Mouse (Mus musculus): ENCODE results near the gene Uso1.

DNA sequence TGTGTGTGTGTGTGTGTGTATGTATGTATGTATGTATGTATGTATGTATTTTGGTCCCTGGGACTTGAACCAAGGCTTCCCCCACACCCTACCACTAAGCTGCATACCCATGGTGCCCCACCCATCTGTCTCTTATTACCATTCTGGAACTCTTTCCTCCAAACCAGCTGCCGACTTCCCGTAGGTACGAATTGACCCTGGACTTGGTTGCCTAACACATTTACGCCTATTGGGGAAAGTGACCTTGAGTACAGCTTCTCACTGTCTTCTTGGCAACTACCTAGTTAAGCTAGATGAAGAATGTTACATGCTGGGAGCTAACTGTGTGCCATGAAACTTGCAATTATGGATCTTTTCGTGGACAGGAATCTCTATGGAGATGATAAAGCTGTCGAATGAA lies 68.4 kb downstream of the Uso1 start:
- TF ChIP-seq HCFC1 (IDR thresholded peaks at IDR 0.05; ENCODE audit: borderline replicate concordance, insufficient read depth, low read length) (no peak), ZC3H11A (IDR thresholded peaks at IDR 0.05; ENCODE audit: borderline replicate concordance, low read depth, low read length) (no peak), CHD2 (IDR thresholded peaks at IDR 0.05; ENCODE audit: low read depth, low read length) (no peak), MAFK (IDR thresholded peaks at IDR 0.05; ENCODE audit: insufficient read depth, low read depth, low read length) (no peak), ZNF384 (IDR thresholded peaks at IDR 0.05; ENCODE audit: low read depth, low read length) (no peak)

Data from ES-E14 (cell line).